Mouse (Mus musculus): ENCODE results near the gene Hoxd9.

DNA sequence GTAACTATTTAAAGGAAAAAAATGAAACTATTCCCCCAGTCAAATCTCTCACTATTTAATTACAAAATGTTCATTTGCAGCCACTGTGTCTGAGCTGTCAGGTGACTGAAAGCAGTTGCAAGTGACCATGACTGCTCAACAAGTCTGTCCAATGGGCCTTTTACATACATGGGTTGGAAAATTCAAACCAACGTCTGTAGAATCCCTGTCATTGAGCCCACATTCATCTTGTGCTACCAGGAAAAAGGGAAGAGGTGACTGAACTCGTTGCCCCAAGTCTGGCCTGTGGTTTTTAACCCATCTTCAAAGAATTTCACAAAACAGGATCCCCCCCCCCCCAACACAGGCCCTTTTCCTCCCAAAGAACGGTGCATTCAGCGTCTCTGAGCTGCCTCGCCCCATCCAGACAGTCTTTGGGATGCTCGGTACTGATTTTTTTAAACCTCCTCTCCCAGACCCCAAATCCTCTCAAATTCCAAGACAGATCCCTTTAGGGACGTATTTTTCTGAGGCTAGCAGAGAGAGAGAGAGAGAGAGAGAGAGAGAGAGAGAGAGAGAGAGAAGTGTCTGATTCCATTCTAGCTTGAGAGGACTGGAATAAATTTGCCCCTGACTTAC is 1.6 kb upstream of the Hoxd9 start:
- TF ChIP-seq CTCF (IDR thresholded peaks at IDR 0.05; ENCODE audit: borderline replicate concordance, control insufficient read depth, extremely low read depth, insufficient read depth, low read length, poor library complexity) (no peak), POLR2A (IDR thresholded peaks at IDR 0.05; ENCODE audit: control insufficient read depth, extremely low read depth, insufficient read depth, low read length, poor library complexity) (no peak)

All from thymus, adult 2 months (tissue).